Mouse (Mus musculus) CH12.LX (cell line): ENCODE data around the gene Stk25. TPM values are rescaled to one million over a fixed set of nuclear protein-coding genes. Genes with fewer than 3 reads are reported as not detected.

Source experiments
- DNase-seq: peaks from one replicate; pipeline ENCODE4 v3.0.0-alpha.2; 2013; ENCODE audit errors: extremely low read depth
- H3K27ac ChIP-seq: 2 replicates; pipeline ENCODE4 v1.5.1; 2012; ENCODE audit warnings: low read depth, mild to moderate bottlenecking, control low read depth, moderate library complexity; ENCODE audit not compliant: insufficient read depth
- H3K27me3 ChIP-seq: replicated peaks from 2 replicates; pipeline ENCODE3; 2012; ENCODE audit warnings: inconsistent platforms
- H3K36me3 ChIP-seq, 2 experiments: replicated peaks in 1 of 2; 2 replicates each; pipeline versions ENCODE3 to v1.6.1; 2012; ENCODE audit warnings: inconsistent platforms in 1 of 2, low read length in 1 of 2, mild to moderate bottlenecking in 1 of 2, mixed read lengths in 1 of 2, moderate library complexity in 1 of 2; ENCODE audit not compliant: control insufficient read depth in 1 of 2, insufficient read depth in 1 of 2
- H3K4me1 ChIP-seq, 2 experiments: 2 replicates each; pipeline ENCODE4 v1.6.1; 2012; ENCODE audit warnings: inconsistent platforms in 1 of 2, moderate library complexity in 1 of 2; ENCODE audit not compliant: insufficient read depth in 2 of 2, control insufficient read depth in 1 of 2
- H3K4me2 ChIP-seq: 2 replicates; pipeline ENCODE4 v1.6.1; 2012; ENCODE audit warnings: low read depth, mild to moderate bottlenecking, control low read depth; ENCODE audit not compliant: poor library complexity, insufficient read depth, severe bottlenecking
- H3K4me3 ChIP-seq, 3 experiments: fragments of 150-350 bp in 1 of 3; sonication (generic) in 1 of 3; replicated peaks in 1 of 3; 2 replicates each; pipeline versions ENCODE3 to v1.5.1; 2011 to 2012; ENCODE audit warnings: low read depth in 2 of 3, low read length in 2 of 3, mild to moderate bottlenecking in 2 of 3, moderate library complexity in 2 of 3, control low read depth in 1 of 3, improper control_type of control experiment in 1 of 3, inconsistent platforms in 1 of 3, mixed read lengths in 1 of 3; ENCODE audit not compliant: poor library complexity in 1 of 3
- H3K79me2 ChIP-seq: replicated peaks from 2 replicates; pipeline ENCODE4 v1.6.1; 2012; ENCODE audit warnings: mild to moderate bottlenecking, moderate library complexity; ENCODE audit not compliant: control insufficient read depth, poor library complexity, insufficient read depth, severe bottlenecking; ENCODE audit errors: extremely low read depth
- H3K9ac ChIP-seq: 2 replicates; pipeline ENCODE4 v1.6.1; 2012; ENCODE audit warnings: low read depth, mild to moderate bottlenecking, control low read depth, moderate library complexity; ENCODE audit not compliant: insufficient read depth
- H3K9me3 ChIP-seq: replicated peaks from 2 replicates; pipeline ENCODE3; 2012; ENCODE audit warnings: low read length, inconsistent platforms, mixed read lengths
- BHLHE40 ChIP-seq: IDR thresholded peaks from 2 replicates; pipeline ENCODE4 v1.6.1; 2011; ENCODE audit warnings: mild to moderate bottlenecking, low read depth, low read length, improper control_type of control experiment
- CHD1 ChIP-seq: IDR thresholded peaks from 2 replicates; pipeline ENCODE4 v1.6.1; 2012; ENCODE audit warnings: low read depth, low read length, improper control_type of control experiment, inconsistent platforms
- CHD2 ChIP-seq: IDR thresholded peaks from 2 replicates; pipeline ENCODE4 v1.6.1; 2011; ENCODE audit warnings: low read length, improper control_type of control experiment
- CTCF ChIP-seq, 2 experiments: IDR thresholded peaks in 1 of 2; conservative IDR thresholded peaks in 1 of 2; 2 replicates each; pipeline ENCODE4 v1.5.1; 2011 to 2012; ENCODE audit warnings: low read depth in 2 of 2, low read length in 2 of 2, improper control_type of control experiment in 1 of 2, inconsistent platforms in 1 of 2, mild to moderate bottlenecking in 1 of 2, moderate library complexity in 1 of 2
- E2F4 ChIP-seq: IDR thresholded peaks from 2 replicates; pipeline ENCODE4 v1.6.1; 2011; ENCODE audit warnings: low read depth, low read length, improper control_type of control experiment; ENCODE audit not compliant: insufficient replicate concordance
- ELF1 ChIP-seq: IDR thresholded peaks from 2 replicates; pipeline ENCODE4 v1.6.1; 2014; ENCODE audit warnings: low read depth, mild to moderate bottlenecking, inconsistent platforms, low read length, improper control_type of control experiment
- EP300 ChIP-seq: IDR thresholded peaks from 2 replicates; pipeline ENCODE4 v1.6.1; 2011; ENCODE audit warnings: low read length, improper control_type of control experiment
- ETS1 ChIP-seq: conservative IDR thresholded peaks from 2 replicates; pipeline ENCODE4 v1.6.1; 2012; ENCODE audit warnings: low read depth, mild to moderate bottlenecking, inconsistent platforms, low read length, improper control_type of control experiment, moderate library complexity
- GABPA ChIP-seq: IDR thresholded peaks from 2 replicates; pipeline ENCODE4 v1.6.1; 2012; ENCODE audit warnings: low read depth, low read length, improper control_type of control experiment, inconsistent platforms; ENCODE audit not compliant: insufficient replicate concordance
- HCFC1 ChIP-seq: IDR thresholded peaks from 2 replicates; pipeline ENCODE4 v1.6.1; 2012; ENCODE audit warnings: low read depth, mild to moderate bottlenecking, inconsistent platforms, low read length, improper control_type of control experiment
- IRF4 ChIP-seq: IDR thresholded peaks from 2 replicates; pipeline ENCODE4 v1.6.1; 2014; ENCODE audit warnings: low read depth, mild to moderate bottlenecking, inconsistent platforms, low read length, improper control_type of control experiment
- JUN ChIP-seq: IDR thresholded peaks from 2 replicates; pipeline ENCODE4 v1.6.1; 2011; ENCODE audit warnings: low read depth, mild to moderate bottlenecking, low read length, improper control_type of control experiment, moderate library complexity; ENCODE audit not compliant: insufficient read depth
- JUND ChIP-seq: conservative IDR thresholded peaks from 2 replicates; pipeline ENCODE4 v1.6.1; 2011; ENCODE audit warnings: low read depth, low read length, improper control_type of control experiment
- MAFK ChIP-seq: IDR thresholded peaks from 2 replicates; pipeline ENCODE4 v1.6.1; 2011; ENCODE audit warnings: low read length, improper control_type of control experiment; ENCODE audit not compliant: insufficient replicate concordance
- MXI1 ChIP-seq: IDR thresholded peaks from 2 replicates; pipeline ENCODE4 v1.6.1; 2011; ENCODE audit warnings: mild to moderate bottlenecking, low read depth, low read length, improper control_type of control experiment
- NRF1 ChIP-seq: IDR thresholded peaks from 2 replicates; pipeline ENCODE4 v1.6.1; 2014; ENCODE audit warnings: low read depth, mild to moderate bottlenecking, inconsistent platforms, low read length, improper control_type of control experiment, moderate library complexity
- PAX5 ChIP-seq: IDR thresholded peaks from 2 replicates; pipeline ENCODE4 v1.6.1; 2012; ENCODE audit warnings: low read length, inconsistent platforms, mixed read lengths
- POLR2AphosphoS2 ChIP-seq: IDR thresholded peaks from 2 replicates; pipeline ENCODE4 v1.6.1; 2011; ENCODE audit warnings: low read depth, low read length, improper control_type of control experiment
- RAD21 ChIP-seq: IDR thresholded peaks from 2 replicates; pipeline ENCODE4 v1.6.1; 2011; ENCODE audit warnings: low read depth, mild to moderate bottlenecking, low read length, improper control_type of control experiment, moderate library complexity
- SIN3A ChIP-seq: IDR thresholded peaks from 2 replicates; pipeline ENCODE4 v1.6.1; 2012; ENCODE audit warnings: low read length, improper control_type of control experiment, inconsistent platforms
- SMC3 ChIP-seq: IDR thresholded peaks from 2 replicates; pipeline ENCODE4 v1.6.1; 2011; ENCODE audit warnings: low read depth, low read length, improper control_type of control experiment
- TCF12 ChIP-seq: IDR thresholded peaks from 2 replicates; pipeline ENCODE4 v1.6.1; 2014; ENCODE audit warnings: low read depth, mild to moderate bottlenecking, inconsistent platforms, low read length, improper control_type of control experiment
- UBTF ChIP-seq: IDR thresholded peaks from 2 replicates; pipeline ENCODE4 v1.6.1; 2012; ENCODE audit warnings: low read depth, mild to moderate bottlenecking, inconsistent platforms, low read length, improper control_type of control experiment, moderate library complexity
- USF2 ChIP-seq: conservative IDR thresholded peaks from 2 replicates; pipeline ENCODE4 v1.6.1; 2011; ENCODE audit warnings: low read depth, low read length, improper control_type of control experiment
- ZC3H11A ChIP-seq: IDR thresholded peaks from 2 replicates; pipeline ENCODE4 v1.6.1; 2012; ENCODE audit warnings: low read depth, mild to moderate bottlenecking, inconsistent platforms, low read length, improper control_type of control experiment
- ZKSCAN1 ChIP-seq: IDR thresholded peaks from 2 replicates; pipeline ENCODE4 v1.6.1; 2012; ENCODE audit warnings: low read depth, inconsistent platforms, low read length, improper control_type of control experiment, borderline replicate concordance
- ZNF384 ChIP-seq: IDR thresholded peaks from 2 replicates; pipeline ENCODE4 v1.6.1; 2012; ENCODE audit warnings: low read depth, low read length, improper control_type of control experiment, inconsistent platforms
- dilution Hi-C: fragments of 300-500 bp; cut with MboI; formaldehyde crosslinking; loops from 2 replicates; pipeline ENCODE4 v1.14.3; 2020; ENCODE audit warnings: low sequenced_read_pairs; ENCODE audit not compliant: extremely low pct_unique_long_range_greater_than_20kb, extremely low pct_ligation_motif_present
- in situ Hi-C: fragments of 300-500 bp; cut with MboI; formaldehyde crosslinking; loops from 3 replicates; pipeline ENCODE4 v1.14.3; 2019; ENCODE audit warnings: low sequenced_read_pairs, low pct_ligation_motif_present, low pct_unique_long_range_greater_than_20kb, mixed read lengths
- polyA plus RNA-seq: library from polyadenylated mRNA; unstranded; fragments of >175 nt; gene quantifications from 2 replicates; pipeline ENCODE4 v1.2.1, GENCODE M21; 2012; ENCODE audit warnings: low read depth; ENCODE audit not compliant: insufficient read length
- total RNA-seq, 2 experiments: library from RNA; depleted of rRNA; stranded (reverse); fragments of 300-350 nt in 1 of 2; fragments of >200 nt in 1 of 2; gene quantifications; 2 replicates each; pipeline ENCODE4 v1.2.3; 2012 to 2014

Stk25 gene
- total and polyA plus RNA-seq, 3 experiments, result 24.9 to 45.1 (median 32.0) TPM

GRCm38 (mm10) chr1:93618059-93618748 is 40.3 kb downstream of the Stk25 start:
- H3K9ac ChIP-seq, result no peak overlapping the region
- H3K27me3 ChIP-seq, result no peaks in the 10 kb centered on the region
- H3K9me3 ChIP-seq, result no peaks in the 10 kb centered on the region
- H3K4me2 ChIP-seq, result no peak overlapping the region
- no peak for DNase-seq
- TF ChIP-seq GABPA, result no peak
- TF ChIP-seq ZKSCAN1, result no peak
- no peak for TF ChIP-seq UBTF
- no peak for TF ChIP-seq ZNF384
- no peak for TF ChIP-seq ZC3H11A
- no peak for TF ChIP-seq USF2
- no peak for TF ChIP-seq SMC3
- TF ChIP-seq NRF1, result no peak
- TF ChIP-seq SIN3A, result no peak
- TF ChIP-seq IRF4, result no peak
- TF ChIP-seq POLR2AphosphoS2, result no peak
- TF ChIP-seq ELF1, result no peak
- TF ChIP-seq BHLHE40, result no peak
- TF ChIP-seq TCF12, result no peak
- dilution Hi-C loops, result no loop called here
- peaks cover 20 to 39% of the 10 kb centered on the region in 2 experiments for H3K36me3 ChIP-seq
- H3K27ac ChIP-seq, result no peak overlapping the region
- peaks cover 0 to 2% of the 10 kb centered on the region in 2 experiments; a peak in 1 of 4 replicates for H3K4me1 ChIP-seq
- in situ Hi-C loops, result no loop called here
- H3K4me3 ChIP-seq, result no peak overlapping the region
- no peaks in the 10 kb centered on the region for H3K79me2 ChIP-seq

- Histone ChIP-seq H3K9ac (no peak overlapping the region), H3K27ac (no peak overlapping the region), H3K36me3 (no peaks in the 10 kb centered on the region), H3K9me3 (no peaks in the 10 kb centered on the region), H3K4me2 (no peak overlapping the region), H3K79me2 (no peaks in the 10 kb centered on the region)
- dilution Hi-C loops, result no loop called here
- TF ChIP-seq PAX5 (no peak), EP300 (no peak), TCF12 (no peak), CHD1 (no peak), SIN3A (no peak), USF2 (no peak), JUN (no peak), NRF1 (no peak), CHD2 (no peak), E2F4 (no peak), RAD21 (no peak), ELF1 (no peak), CTCF (conservative IDR thresholded peaks at IDR 0.05 in 1 of 2, IDR thresholded peaks at IDR 0.05 in 1 of 2; ENCODE audit: low read depth in 2 of 2, low read length in 2 of 2) (no peak), ZNF384 (no peak), HCFC1 (no peak), JUND (no peak), MXI1 (no peak), ETS1 (no peak), GABPA (no peak), MAFK (no peak)
- TF ChIP-seq, all 38 proteins: peak for 0
- Histone ChIP-seq H3K4me1 (no peaks in the 10 kb centered on the region), H3K27me3 (no peaks in the 10 kb centered on the region), H3K4me3 (no peak overlapping the region)
- DNase-seq, result no peak
- in situ Hi-C loops, result no loop called here
These were observed 48.7 kb downstream of the Stk25 start for GRCm38 (mm10) chr1:93609762-93610161.
